Mouse (Mus musculus) thymus, adult 2 months (tissue): ENCODE results near the gene Pla1a.

Experiments
- CTCF ChIP-seq: fragments of 200-500 bp; IDR thresholded peaks from 2 replicates; pipeline ENCODE4 v1.5.1; 2012; ENCODE audit warnings: mild to moderate bottlenecking, control low read depth, low read length, moderate library complexity, borderline replicate concordance; ENCODE audit not compliant: control insufficient read depth, poor library complexity, insufficient read depth; ENCODE audit errors: extremely low read depth
- POLR2A ChIP-seq: fragments of 200-500 bp; IDR thresholded peaks from 2 replicates; pipeline ENCODE4 v1.6.1; 2012; ENCODE audit warnings: mild to moderate bottlenecking, low read length, control low read depth, moderate library complexity; ENCODE audit not compliant: control insufficient read depth, poor library complexity, insufficient read depth; ENCODE audit errors: extremely low read depth

GRCm38 (mm10) chr16:38441611-38442010, 8.7 kb upstream of the Pla1a start:
- TF ChIP-seq CTCF (no peak), POLR2A (no peak)
